Mouse (Mus musculus) hindbrain, embryonic 11.5 days (tissue): ENCODE measurements around the gene Cdk5r2. TPM values are rescaled to one million over a fixed set of nuclear protein-coding genes. Genes with fewer than 3 reads are reported as not detected.

Source experiments
- ATAC-seq: fragments of 200-750 bp; cut with Nextera tagmentation; 2 replicates; pipeline ENCODE4 v1.8.0; 2017; ENCODE audit warnings: mild to moderate bottlenecking, moderate TSS enrichment, moderate library complexity; ENCODE audit not compliant: low FRiP score
- DNase-seq: peaks from one replicate; pipeline ENCODE4 v3.0.0-alpha.2; 2015; ENCODE audit warnings: low spot score
- H3K27ac ChIP-seq: fragments of 300-500 bp; sonication (generic); 2 replicates; pipeline ENCODE4 v1.5.1; 2014; ENCODE audit warnings: mild to moderate bottlenecking, low read depth, low read length
- H3K27me3 ChIP-seq: fragments of 300-500 bp; sonication (generic); 2 replicates; pipeline ENCODE4 v1.6.1; 2014; ENCODE audit warnings: mild to moderate bottlenecking, low read length, moderate library complexity, mixed read lengths; ENCODE audit not compliant: control insufficient read depth, insufficient read depth
- H3K36me3 ChIP-seq: fragments of 300-500 bp; sonication (generic); 2 replicates; pipeline ENCODE4 v1.6.1; 2014; ENCODE audit warnings: mild to moderate bottlenecking, low read length, moderate library complexity, mixed read lengths; ENCODE audit not compliant: control insufficient read depth, insufficient read depth
- H3K4me1 ChIP-seq: fragments of 300-500 bp; sonication (generic); replicated peaks from 2 replicates; pipeline ENCODE4 v1.6.1; 2014; ENCODE audit warnings: low read length, mixed read lengths; ENCODE audit not compliant: control insufficient read depth, insufficient read depth
- H3K4me2 ChIP-seq: fragments of 300-500 bp; sonication (generic); replicated peaks from 2 replicates; pipeline ENCODE4 v1.6.1; 2014; ENCODE audit warnings: mild to moderate bottlenecking, low read depth, low read length
- H3K4me3 ChIP-seq: fragments of 300-500 bp; sonication (generic); 2 replicates; pipeline ENCODE4 v1.5.1; 2014; ENCODE audit warnings: low read depth, low read length
- H3K9ac ChIP-seq: fragments of 300-500 bp; sonication (generic); 2 replicates; pipeline ENCODE4 v1.6.1; 2014; ENCODE audit warnings: low read depth, low read length
- H3K9me3 ChIP-seq: fragments of 300-500 bp; sonication (generic); 2 replicates; pipeline ENCODE4 v1.6.1; 2016; ENCODE audit warnings: low read length; ENCODE audit not compliant: control insufficient read depth
- WGBS: fragments of 180-500 bp; shearing (Covaris S2); extraction: QIAGEN DNeasy Blood & Tissue Kit; methylation state at CpG from one replicate; pipeline ENCODE4 v1.1.7; 2014; 5-methylcytosine and 5-hydroxymethylcytosine counted together
- polyA plus RNA-seq: library from polyadenylated mRNA; unstranded; fragments of >200 nt; fragmentation: Nextera tagmentation; extraction: Ambion mirVana; gene quantifications from 2 replicates; pipeline ENCODE4 v1.2.1, GENCODE M21; 2014

Gene Cdk5r2
- polyA plus RNA-seq, 1 experiment from 2014 or later, result 5.3 TPM

DNA sequence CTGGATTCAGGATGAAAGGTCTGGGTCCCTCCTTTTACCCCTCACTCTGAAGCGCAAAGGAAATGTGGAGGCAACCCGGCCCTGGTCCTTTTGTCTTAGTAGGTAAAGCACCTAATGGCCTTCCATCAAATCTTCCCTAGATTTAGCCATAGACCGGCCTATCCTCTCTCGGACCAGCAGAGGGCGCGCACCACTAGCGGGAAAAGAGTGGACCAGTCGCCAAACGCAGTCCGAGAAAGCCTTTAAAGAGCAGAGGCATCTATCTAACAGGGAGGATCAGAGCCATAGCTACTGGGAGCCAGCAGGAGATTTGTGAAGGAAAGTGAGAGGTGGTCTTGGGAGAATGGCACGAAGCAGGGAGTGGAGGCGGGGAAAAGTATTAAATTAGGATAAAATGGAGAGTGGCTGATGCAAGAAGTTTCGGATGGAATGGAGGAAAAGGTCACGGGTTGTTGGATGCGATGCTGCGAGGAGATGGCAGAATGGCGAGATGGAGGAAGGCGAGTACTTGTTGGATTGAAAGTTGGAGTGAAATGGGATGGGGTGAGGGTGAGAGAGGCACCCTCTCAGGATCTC, 26.1 kb downstream of the Cdk5r2 start:
- Histone ChIP-seq H3K9me3 (no peaks in the 10 kb centered on the region), H3K36me3 (no peaks in the 10 kb centered on the region), H3K27me3 (peaks cover 61% of the 10 kb centered on the region), H3K27ac (no peak overlapping the region), H3K4me3 (no peak overlapping the region), H3K4me2 (no peak overlapping the region), H3K9ac (no peak overlapping the region), H3K4me1 (peaks cover 12% of the 10 kb centered on the region; the same call in 1 of the 2 replicates)
- WGBS, result 3% methylated on average over 18 of the region's 18 CpGs
- DNase-seq (peak; percentile 89), ATAC-seq (peak; percentile 38; the same call in 1 of the 2 replicates)

DNA sequence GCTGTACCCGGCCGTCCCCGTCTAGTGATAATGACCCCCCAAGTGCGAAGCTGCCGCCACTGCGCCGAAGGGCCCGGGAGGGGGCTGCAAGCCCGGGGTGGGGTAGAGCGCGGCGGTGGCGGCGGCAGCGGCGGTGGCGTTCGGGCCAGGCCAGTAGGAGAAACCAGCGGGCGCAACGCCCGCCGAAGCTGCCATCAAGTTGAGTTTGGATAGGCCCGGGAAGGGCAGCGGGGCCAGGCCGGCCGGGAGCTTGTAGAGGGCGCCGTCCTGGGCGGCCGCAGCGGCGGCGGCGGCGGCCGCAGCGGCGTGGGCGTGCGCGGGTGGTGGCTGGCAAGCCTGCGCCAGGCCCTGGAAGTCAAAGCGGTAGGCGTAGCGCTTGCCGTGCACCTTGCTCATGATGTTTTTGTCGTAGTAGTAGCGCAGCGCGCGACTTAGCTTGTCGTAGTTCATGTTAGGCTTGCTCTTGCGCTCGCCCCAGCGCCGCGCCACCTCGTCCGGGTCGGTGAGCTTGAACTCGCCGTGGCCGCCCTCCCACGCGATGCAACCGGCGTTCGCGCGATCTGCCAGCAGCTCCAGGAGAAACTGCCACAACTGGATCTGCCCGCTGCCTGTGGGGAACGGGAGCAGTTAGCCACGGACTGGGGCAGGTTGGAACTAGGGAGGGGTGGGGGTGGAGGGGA, 27.5 kb downstream of the Cdk5r2 start:
- H3K36me3 ChIP-seq, result no peaks in the 10 kb centered on the region
- H3K4me1 ChIP-seq, result peaks cover 12% of the 10 kb centered on the region; the same call in 1 of the 2 replicates
- no peaks in the 10 kb centered on the region for H3K9me3 ChIP-seq
- peak overlapping the region; percentile 32 for H3K4me3 ChIP-seq
- peaks cover 75% of the 10 kb centered on the region for H3K27me3 ChIP-seq
- H3K9ac ChIP-seq, result peak overlapping the region; percentile 27; the same call in 1 of the 2 replicates
- DNase-seq (peak; percentile 57), ATAC-seq (no peak)
- peak overlapping the region; percentile 53 for H3K4me2 ChIP-seq
- under 1% methylated on average over 71 of the region's 74 CpGs for WGBS
- H3K27ac ChIP-seq, result no peak overlapping the region

DNA sequence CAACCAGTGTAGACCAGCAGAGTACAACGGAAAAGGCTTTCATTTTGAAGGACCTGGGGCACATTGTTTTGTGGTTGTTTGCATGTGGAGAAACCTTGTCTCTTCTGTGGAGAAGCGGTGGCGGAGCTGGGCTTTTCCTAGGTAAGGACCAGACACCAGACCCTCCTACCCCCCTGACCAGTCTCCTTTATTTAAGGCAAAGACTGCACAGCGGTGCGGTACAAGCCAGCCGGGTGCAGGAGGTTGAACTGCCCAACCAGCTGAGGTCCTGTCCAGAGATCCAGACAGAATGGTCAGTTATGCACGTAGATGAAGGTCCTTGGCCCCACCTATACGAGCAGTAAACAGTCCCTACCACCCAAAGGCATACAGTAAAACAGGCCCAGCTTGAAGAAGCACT, 28.1 kb downstream of the Cdk5r2 start:
- Histone ChIP-seq H3K36me3 (no peaks in the 10 kb centered on the region), H3K27ac (no peak overlapping the region), H3K9ac (no peak overlapping the region), H3K27me3 (peaks cover 78% of the 10 kb centered on the region), H3K9me3 (no peaks in the 10 kb centered on the region), H3K4me2 (peak overlapping the region; percentile 53), H3K4me3 (no peak overlapping the region), H3K4me1 (peaks cover 12% of the 10 kb centered on the region; the same call in 1 of the 2 replicates)
- WGBS, result 1% methylated on average over 8 of the region's 8 CpGs
- DNase-seq (peak; percentile 60), ATAC-seq (no peak)

DNA sequence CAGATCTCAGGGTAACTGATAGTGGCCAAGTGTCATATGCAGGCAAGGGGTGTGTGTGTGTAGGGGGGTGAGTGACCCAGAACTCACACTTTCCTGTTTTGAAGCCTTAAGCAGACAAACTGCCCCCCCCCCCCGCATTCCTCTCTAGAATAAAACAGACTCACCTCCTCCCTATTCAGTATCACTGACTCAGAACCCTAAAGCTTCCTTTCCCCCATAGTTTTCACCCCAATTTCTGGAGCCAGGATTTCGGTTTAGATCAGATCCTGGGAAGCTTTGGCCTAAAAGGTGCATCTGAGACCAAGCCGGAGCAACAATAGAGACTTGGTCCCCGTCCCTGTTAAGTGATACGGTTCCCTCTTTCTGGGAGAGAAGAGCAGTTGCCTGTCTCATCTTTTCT, 28.7 kb downstream of the Cdk5r2 start:
- ATAC-seq (no peak), DNase-seq (peak; percentile 47)
- peaks cover 12% of the 10 kb centered on the region; the same call in 1 of the 2 replicates for H3K4me1 ChIP-seq
- whole genome bisulfite sequencing, result 7% methylated on average over 5 of the region's 5 CpGs
- no peaks in the 10 kb centered on the region for H3K36me3 ChIP-seq
- no peak overlapping the region for H3K9ac ChIP-seq
- no peak overlapping the region for H3K4me2 ChIP-seq
- H3K9me3 ChIP-seq, result no peaks in the 10 kb centered on the region
- H3K27me3 ChIP-seq, result peaks cover 80% of the 10 kb centered on the region
- H3K27ac ChIP-seq, result no peak overlapping the region
- H3K4me3 ChIP-seq, result no peak overlapping the region

DNA sequence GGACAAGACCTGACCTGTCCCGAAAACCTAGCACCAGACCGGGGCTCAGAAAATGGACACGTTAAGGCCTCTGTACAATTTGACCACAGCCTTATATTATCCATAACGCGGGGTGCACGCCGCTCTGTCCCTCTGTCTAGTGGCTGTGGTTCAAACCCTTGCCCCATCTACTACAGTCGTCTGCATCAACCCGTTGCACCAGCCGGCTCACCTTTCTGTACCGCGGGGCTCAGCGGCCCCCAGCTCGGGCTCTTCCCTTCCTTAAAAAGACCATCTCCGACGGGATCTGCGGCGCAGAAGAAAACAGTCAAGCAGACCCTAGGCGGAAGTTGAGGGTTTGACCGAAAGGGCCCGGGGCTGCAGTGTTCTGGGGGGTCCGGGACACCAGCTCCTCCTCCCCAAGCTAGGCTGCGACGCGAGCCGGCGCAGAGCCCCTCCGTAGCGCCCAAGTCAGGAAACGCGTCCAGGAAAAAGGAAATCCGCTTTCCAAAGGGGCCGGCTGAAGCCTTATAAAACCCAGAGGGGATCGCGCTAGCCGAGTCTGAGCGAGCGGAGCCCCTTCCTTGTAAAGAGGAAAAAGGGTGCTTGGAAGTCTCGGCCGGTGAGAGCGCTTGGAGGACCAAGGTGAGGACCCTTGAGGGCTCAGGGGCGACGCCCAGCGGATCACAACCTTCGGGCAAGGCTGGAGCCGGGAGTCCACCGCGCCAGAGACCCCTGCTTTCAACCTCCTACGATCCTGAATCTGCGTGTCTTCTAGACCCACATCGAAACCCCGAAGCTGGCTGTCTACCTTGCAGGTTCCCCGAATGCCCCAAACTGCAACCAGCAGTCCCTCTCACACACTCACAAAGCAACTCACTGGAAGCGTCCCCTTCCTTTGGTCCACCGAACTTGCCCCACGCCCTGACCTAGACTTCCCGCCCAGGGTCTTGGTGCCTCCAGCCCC, 29.7 kb downstream of the Cdk5r2 start:
- H3K27me3 ChIP-seq, result peaks cover 78% of the 10 kb centered on the region
- DNase-seq, result peak; percentile 57
- WGBS, result under 1% methylated on average over 57 of the region's 57 CpGs

DNA sequence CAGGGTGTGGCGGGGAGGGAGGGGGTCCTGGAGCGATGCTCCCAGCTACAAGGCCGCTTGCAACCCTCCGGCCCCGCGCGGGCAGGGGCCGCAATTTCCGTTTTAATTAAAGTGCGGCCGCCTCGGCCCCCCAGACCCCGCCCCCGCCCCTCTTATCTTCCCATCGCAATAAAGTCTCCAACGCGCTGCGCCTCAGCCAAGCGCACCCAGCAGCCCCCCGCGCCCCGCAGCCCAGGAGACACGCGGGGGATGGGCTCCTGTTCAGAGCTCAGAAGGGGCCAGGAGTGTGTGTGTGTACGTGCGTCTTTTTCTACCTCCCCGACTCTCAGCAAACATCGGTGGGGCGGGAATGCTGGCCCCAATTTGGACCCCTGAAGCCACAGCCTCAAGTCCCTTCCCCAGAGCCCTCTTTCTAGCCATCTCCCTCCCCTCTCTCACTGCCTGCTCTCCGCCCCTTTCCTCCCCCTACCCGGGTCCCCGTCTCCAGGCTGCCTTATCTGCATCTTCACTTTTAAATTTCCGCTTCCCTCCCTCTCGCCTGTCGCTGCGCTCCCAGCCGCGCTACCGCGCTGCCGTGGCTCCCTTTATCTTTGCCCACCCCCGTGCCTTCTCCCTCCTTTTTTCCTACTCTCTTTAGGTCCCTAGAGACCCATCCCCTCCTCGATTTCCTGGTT, 30.8 kb downstream of the Cdk5r2 start, which contains the start of gene Fev:
Gene Fev (minus strand): TSS at position 51 of the 674 bp plus-strand sequence.
- peaks cover 88% of the 10 kb centered on the region for H3K27me3 ChIP-seq
- H3K4me2 ChIP-seq, result peak within 1 kb of the TSS; percentile 45
- no peak for ATAC-seq
- no peak within 1 kb of the TSS for H3K27ac ChIP-seq
- peak; percentile 46 for DNase-seq
- H3K4me1 ChIP-seq, result peaks cover 12% of the 10 kb centered on the region; the same call in 1 of the 2 replicates
- no peaks in the 10 kb centered on the region for H3K9me3 ChIP-seq
- peak within 1 kb of the TSS; percentile 20 for H3K4me3 ChIP-seq
- 1% methylated on average over 40 of the region's 43 CpGs for WGBS
- no peaks in the 10 kb centered on the region for H3K36me3 ChIP-seq
- H3K9ac ChIP-seq, result no peak within 1 kb of the TSS

More for the DNA sequence above, 29.7 kb downstream of the Cdk5r2 start:
- H3K9ac ChIP-seq, result no peak overlapping the region
- no peaks in the 10 kb centered on the region for H3K36me3 ChIP-seq
- H3K4me3 ChIP-seq, result peak overlapping the region; percentile 20
- ATAC-seq, result no peak
- peaks cover 12% of the 10 kb centered on the region; the same call in 1 of the 2 replicates for H3K4me1 ChIP-seq
- H3K4me2 ChIP-seq, result peak overlapping the region; percentile 45
- H3K9me3 ChIP-seq, result no peaks in the 10 kb centered on the region
- no peak overlapping the region for H3K27ac ChIP-seq

DNA sequence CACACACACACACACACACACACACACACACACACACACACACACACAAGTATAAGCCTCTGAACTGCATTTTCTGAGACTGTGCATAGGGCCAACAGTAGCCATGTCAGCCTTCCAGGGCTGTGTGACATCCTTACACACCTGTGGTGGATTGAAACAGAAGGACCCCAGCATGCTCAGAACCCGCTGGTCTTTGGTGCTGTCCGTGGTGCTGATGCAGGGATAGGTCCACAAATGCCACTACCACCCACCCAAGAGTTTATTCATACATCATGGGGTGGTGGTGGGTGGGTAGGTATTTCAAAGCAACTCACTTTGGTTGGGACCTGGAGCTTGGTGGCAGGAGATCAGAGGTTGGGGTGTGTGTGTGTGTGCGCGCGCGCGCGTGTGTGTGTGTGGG, 36.8 kb downstream of the Cdk5r2 start:
- H3K4me3 ChIP-seq, result no peak overlapping the region
- 0% methylated on average over 6 of the region's 8 CpGs for WGBS
- H3K27ac ChIP-seq, result no peak overlapping the region
- DNase-seq, result peak; percentile 68
- no peak for ATAC-seq
- peaks cover 82% of the 10 kb centered on the region for H3K27me3 ChIP-seq
- H3K36me3 ChIP-seq, result no peaks in the 10 kb centered on the region
- no peaks in the 10 kb centered on the region for H3K9me3 ChIP-seq
- H3K4me2 ChIP-seq, result no peak overlapping the region
- H3K9ac ChIP-seq, result no peak overlapping the region
- no peaks in the 10 kb centered on the region for H3K4me1 ChIP-seq
